Mouse (Mus musculus) thymus, postnatal 36 days (tissue): ENCODE measurements around the gene Bdp1.
"Not testable (repeated sequence)": the region's sequence is repeated elsewhere in the genome, so short reads cannot be mapped to it uniquely, and the experiment has no call there.

Source experiments
- DNase-seq, 2 experiments: peaks; one replicate each; pipeline ENCODE4 v3.0.0; 2022; ENCODE audit warnings: mixed read lengths in 2 of 2

Gene Bdp1

DNA sequence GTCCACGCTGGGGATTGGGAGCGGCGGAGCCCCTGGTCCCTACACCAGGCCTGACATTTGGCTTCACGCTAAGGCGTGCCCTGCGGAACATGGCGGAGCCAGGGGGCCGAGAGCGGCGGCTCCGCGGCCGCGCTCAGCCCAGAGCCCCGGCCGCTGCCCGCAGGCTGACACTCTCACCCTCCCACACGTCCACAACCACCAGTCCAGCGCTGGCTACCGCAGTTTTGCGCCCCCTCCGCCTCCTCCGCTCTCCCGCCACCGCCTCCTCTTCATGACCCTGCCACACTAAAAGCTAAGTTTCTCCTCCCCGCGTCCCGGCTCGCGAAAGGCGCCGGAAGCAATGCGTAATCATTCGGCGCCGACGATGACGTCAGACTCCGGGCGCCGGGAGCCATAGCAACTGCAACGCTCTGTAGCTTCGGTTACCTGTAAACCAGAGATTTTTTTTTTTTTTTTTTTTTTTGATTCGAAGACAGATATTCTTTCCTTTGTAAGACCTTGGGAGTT lies at the start of gene Bdp1:
Gene Bdp1, minus strand, starts transcription at position 323 of the 507 bp plus-strand sequence.
- DNase-seq = peak; percentile 91 to 92

DNA sequence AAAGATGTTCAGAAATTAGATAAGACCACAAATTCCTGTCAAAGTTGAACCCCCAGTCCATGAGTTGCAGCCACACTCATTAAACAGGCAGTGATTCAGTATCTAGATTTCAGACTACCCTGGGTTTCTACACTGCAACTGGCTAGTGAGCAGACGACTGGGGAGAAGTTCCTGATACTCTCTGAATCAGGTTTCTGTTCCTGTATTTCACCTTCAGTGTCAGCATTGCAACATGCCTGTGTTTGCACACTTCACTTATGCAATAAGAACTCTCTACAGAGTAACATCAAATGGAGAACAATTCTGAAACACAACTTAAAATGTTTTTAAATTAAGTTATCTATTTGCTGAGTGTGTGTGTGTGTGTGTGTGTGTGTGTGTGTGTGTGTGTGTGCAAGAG lies 48.8 kb upstream of the Bdp1 start:
- DNase-seq = no peak

DNA sequence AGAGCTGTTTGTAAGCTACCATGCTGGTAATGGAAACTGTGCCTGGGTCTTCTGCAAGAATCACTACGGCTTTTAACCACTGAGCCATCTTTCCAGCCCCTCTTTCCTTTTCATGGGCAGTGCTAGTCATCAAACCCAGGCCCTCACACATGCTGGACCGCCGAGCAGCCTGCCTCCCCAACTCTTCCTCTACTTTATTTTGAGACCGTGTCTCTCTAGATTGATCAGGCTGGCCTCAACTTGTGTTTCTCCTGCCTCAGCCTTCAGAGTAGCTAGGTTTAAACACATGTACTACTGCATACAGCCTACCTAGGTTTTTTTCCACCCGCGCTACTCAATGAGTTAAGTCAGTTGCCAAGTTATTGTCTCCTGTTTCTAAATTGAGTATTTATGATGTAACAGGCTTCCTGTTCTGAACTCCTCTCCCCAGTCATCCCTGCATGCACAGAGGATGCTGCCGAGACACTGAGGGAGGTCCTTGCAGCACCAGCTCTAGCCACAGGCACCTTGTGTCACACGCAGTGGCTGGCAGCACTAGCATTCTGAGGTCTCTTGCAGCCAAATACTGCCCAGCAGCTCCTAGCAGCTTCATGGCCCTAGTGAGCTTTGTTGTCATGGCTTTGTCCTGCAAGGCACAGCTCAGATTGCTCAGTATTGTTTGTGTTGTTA lies 37.9 kb upstream of the Bdp1 start:
- DNase-seq = no peak

DNA sequence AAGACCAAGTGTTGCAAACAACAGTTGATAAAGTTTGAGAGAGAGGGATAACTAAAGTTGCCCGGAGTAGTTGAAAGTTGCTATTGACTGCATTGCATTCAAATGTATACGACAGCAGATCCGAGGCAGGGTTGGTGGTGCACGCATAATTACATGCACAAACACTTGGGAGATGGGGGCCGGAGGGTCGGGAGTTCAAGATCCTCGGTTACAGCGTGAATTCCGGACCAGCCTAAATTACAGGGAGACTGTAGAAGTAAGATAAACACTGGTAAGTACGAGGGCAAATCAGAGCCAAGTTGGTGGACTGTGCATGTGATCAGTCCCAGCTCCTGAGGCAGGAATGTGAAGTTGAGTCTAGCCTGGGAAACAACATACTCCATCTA lies 21.4 kb upstream of the Bdp1 start:
- DNase-seq = no peak

DNA sequence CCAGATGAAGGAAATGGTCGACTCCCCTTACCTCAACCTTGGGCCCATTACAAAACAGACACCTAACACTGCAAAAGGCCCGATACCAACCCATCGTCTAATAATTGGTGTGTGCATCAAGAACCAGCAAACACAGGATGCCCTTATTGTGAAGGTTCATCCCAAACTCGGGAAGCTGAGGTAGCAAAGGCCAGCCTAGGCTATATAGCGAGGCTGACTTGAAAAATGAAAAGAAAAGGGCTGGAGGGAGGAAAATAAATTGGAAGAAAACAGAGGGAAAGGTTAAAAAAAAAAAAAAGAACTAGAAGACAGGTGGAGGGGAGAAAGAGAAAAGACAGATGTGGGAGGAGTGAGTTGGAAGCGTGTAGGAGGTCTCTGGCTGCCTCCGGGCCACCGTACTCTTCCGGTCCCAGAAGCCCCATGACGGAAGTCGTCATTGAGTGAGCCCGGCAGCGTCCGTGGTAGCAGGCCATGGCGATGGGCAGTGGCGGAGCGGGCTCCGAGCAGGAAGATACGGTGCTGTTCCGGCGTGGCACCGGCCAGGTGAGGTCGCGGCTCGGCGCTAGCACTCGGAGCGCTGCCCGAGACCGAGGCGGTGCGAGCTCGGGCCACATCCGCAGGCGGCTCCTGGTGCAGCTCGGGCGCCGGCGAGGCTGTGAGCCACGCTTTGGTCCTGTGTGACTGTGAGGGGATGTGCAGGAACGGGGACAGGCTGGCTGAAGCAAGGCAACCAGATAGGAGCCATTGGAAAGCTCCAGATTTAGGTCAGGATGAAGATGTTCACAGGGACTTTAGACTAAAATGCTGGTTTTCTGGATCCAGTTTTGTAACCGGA lies 20.8 kb upstream of the Bdp1 start, which contains the start of gene Smn1:
Gene Smn1, plus strand, starts transcription at position 430 of the 835 bp plus-strand sequence.
- peak; percentile 88 to 89 for DNase-seq

DNA sequence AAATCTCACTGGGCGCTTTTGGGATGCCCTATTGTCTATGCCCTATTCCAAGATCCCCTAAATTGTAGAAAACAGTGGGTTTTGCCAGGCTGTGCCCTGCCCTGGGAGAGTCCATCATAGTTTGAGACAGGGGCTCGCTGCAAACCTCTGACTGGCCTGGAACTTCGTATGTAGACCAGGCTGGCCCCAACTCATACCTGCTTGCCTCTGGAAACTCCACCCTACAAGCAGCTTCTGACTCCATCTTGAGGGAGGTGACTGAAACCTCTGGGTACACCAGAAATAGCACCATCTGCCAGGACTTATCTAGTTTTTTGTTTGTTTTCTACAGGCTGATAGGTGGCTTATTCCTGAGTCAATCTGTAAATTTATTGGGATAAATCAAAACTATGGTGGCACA lies 20.1 kb upstream of the Bdp1 start:
- no peak for DNase-seq

DNA sequence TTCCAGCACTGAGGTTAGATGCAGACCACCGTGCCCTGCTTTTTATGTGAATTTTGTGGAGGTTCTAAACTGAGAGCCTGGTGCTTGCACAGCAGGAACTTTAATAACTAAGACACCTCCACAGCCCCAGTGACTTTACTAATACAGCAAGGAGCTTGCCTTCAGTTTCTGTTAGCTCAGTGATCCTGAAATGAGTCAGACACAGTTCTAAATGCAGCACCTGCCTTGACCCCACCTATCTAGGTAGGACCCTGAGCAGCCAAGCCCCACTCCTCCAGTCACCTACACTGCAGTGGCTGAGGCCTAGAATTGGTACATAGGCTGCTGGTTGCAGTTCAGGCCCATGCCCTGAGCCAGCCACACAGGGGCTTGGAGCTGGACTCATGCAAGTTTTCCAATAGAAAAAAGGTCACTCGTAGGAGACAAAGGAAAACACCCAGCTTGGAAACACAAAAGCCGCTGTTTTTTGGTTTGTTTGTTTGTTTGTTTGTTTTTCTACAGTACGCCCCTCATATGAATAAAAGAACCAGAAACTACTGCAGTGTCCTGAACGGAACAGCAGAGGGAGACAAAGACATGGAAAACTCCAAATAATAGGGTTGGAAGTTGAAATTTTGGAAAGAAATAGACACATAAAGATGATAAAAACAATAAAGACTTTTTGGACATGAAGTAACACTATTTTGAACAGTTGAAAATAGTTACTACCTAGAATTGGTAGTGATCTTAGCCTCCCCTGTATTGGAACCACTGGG lies 8.5 kb upstream of the Bdp1 start:
- no peak for DNase-seq

DNA sequence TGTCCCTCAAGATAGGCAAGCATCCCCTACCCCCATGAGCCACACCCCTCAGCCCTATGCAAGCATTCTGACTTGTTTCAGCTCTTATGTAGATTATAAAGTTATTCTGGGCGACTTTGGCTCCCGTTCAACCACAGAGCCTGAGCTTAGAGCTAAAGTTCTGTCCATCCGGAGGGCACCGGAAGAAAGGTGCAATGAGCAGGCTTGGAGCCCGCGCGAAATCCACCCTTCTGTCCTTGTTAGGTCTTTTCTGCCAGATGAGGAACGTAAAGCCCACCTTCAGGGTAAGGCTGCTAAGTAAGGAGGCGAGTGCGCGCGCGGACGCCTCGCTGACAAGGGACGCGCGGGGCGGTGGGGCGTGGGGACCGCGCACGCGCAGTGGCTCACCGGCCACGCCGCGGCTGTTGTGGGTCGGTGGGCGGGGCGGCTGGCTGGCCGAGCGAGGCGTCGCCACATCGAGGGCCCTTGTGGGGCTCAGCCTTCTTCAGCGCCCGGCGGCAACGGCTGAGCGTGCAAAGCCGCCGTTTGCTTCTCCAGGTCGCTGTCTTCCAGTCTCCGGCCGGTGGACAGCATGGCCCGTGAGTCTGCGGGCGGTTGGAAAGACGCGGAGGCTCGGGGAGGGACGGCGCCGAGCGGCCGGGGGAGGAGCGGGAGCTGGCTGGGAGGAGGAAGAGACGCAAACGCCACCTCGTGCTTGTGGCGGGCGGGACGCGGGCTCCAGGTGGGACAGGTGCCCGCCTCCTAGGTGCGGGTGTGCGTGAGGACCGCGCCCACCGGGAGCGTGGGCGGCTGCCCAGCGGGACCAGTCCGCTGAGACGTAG lies 4.0 kb upstream of the Bdp1 start, which contains the start of gene Serf1:
Gene Serf1, plus strand, starts transcription at position 361 of the 821 bp plus-strand sequence.
- DNase-seq = peak; percentile 76 to 78

DNA sequence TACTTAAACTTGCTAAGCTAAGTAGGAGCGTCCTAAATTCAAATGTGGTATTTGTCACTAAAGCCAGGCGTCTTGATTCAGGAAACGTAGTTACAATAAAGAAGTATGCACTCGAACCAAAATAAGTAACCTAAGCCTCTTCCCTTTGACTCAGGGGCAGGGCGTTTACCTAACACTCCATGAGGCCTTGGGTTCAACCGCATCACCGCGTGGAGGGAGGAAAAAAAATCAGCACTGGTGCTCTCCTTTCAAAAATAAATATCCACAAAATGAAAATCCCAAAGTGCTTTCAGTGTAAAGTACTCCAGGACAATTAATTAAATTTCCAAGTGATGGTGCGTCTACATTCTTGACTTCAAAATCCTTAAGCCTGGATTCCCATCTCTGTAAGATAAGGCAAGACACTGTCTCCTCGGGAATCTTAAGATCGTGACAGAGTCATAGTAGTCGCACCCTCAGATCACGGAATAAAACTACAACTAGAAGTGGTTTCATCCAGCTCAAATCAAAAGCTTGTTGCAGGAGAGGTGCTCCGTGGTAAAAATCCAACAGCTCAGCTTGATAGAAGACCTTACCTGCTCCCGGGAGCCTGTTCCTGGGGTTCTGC lies 715 bp downstream of the Bdp1 start:
- no peak for DNase-seq

DNA sequence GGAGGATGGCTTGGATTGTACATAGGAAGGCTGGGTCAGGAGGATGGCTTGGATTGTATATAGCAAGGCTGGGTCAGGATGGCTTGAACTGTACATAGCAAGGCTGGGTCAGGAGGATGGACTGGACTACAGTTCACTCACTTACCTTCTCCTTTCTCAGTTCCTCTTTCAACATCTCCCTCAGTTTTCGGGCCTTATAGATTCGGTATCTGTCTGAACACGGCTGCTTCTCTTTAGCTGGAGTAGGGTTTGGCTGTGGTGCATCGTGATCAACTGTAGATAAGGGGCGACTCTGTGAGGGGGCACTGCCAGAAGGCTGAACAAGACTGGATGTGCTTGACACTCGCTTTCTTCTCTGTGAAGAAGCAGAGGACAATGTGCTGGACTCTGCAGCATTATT lies 5.1 kb downstream of the Bdp1 start:
- no peak for DNase-seq

DNA sequence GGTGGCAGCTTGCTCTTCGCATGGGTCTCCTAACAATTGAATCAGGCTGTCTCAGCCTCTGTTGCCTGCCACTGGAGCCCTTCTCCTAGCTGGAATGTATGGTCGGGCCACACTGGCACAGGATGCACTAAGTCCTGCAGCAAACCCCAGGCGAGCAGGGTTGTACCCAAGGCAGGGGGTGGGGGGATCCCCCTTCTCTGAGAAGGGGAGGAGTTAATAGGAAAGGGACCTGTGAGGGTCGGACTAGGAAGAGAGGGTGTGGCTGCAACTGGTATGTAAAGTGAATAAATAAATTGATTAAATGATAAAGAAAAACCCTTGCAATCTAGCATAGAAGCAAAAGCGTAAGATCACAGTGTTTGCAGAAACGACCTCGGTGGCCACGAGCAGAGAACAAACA lies 32.4 kb downstream of the Bdp1 start:
- no peak for DNase-seq

DNA sequence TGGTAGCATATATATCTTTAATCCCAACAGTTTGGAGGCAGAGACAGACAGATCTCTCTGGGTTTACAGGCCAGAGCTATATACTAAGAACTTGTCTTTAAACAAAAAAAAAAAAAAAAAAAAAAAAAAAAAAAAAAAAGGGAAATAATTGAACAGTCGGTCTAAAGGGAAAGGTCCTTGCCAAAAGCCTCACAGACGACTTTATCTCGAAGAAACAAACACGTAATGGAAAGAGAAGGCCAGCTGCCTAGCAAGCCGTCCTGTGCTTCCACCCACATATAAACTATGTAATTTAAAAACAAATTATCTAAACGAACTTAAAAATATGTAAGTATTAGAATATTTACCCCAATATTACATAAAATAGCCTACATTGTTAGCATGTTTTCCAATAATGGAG lies 36.0 kb downstream of the Bdp1 start:
- no peak for DNase-seq

DNA sequence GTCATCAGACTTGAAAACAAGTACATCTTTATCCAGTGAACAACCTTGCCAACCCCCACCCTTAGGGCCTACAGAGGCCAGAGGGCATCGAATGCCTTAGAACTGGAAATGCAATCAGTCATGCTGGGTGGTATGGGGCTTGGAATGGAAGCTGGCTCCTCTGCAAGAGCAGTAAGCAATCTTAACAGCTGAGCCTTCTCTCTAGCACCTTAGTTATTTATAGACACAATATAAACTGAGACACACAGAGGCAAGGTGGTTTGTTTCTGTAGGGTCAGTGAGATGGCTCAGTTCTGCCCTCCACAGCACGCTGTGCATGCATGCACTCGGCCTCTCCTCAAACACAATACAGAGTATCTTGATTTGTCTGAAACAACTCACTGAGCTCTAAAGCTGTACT lies 39.9 kb downstream of the Bdp1 start:
- no peak for DNase-seq

DNA sequence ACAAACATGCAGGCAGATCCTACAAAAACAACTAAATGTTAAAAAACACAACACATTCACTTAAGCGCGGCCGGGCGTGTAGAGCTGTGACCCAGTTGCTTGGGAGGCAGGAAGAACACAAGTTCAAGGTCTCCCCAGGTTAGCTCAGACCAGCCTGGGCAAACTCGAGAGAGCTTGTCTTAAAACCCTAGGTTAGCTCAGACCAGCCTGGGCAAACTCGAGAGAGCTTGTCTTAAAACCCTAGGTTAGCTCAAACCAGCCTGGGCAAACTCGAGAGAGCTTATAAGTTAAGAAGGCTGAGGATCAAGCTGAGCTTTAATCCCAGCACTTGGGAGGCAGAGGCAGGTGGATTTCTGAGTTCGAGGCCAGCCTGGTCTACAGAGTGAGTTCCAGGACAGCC lies 46.1 kb downstream of the Bdp1 start:
- not testable (repeated sequence) for DNase-seq

DNA sequence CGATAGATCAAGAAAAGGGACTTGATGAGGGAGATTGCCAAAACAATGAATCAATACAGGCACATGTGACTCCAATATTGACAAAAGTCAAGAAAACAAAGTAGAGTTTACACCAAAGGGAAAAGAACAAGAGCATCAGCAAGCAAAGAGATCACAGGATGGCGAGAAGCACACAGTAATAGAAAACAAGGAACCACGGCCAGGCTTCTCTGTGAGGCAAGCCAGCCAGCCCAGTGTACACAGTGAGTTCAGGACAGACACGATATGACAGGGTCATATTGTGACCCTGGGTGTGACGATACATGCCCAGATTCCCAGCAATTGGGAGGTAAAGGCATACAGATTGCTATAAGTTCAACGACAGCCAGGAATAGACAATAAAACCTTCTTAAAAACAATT lies 77.9 kb downstream of the Bdp1 start:
- DNase-seq = no peak

DNA sequence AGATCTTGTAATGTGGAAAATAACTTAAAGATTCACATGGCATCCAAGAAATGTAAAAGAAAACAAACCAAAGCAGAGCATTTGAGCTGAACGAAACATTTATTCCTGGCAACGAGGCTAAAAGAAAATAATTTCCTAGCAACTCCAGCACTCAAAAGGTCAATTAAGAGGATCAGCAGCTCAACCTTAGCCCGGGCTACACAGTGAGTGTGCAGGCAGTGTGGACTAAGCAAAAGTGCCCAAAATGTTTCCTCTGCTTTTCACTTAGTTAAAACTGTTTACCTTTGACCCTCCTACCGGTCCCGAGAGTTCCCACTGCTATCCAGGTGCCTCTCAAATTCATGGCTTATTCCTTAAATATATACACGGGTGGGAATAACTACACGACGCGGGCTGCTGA lies 87.0 kb downstream of the Bdp1 start:
- DNase-seq = no peak

DNA sequence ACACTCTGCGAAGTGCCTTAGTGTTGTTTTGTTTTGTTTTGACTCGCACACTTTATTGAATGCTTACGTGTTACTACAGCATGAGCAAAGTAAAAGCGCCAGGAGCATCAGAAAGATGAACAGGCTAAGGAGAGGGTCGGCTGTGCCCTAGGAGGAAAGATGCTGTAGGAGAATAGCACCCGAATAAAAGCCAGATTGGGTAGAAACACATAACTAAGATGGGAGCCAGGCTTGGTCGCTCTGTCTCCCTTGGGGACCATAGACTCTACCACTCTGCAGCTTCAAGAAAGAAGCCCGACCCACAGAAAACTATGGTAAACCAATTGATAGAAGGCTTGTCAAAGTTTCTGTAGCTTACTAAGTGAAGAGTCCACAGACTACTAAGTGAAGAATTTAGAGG lies 87.9 kb downstream of the Bdp1 start:
- no peak for DNase-seq

DNA sequence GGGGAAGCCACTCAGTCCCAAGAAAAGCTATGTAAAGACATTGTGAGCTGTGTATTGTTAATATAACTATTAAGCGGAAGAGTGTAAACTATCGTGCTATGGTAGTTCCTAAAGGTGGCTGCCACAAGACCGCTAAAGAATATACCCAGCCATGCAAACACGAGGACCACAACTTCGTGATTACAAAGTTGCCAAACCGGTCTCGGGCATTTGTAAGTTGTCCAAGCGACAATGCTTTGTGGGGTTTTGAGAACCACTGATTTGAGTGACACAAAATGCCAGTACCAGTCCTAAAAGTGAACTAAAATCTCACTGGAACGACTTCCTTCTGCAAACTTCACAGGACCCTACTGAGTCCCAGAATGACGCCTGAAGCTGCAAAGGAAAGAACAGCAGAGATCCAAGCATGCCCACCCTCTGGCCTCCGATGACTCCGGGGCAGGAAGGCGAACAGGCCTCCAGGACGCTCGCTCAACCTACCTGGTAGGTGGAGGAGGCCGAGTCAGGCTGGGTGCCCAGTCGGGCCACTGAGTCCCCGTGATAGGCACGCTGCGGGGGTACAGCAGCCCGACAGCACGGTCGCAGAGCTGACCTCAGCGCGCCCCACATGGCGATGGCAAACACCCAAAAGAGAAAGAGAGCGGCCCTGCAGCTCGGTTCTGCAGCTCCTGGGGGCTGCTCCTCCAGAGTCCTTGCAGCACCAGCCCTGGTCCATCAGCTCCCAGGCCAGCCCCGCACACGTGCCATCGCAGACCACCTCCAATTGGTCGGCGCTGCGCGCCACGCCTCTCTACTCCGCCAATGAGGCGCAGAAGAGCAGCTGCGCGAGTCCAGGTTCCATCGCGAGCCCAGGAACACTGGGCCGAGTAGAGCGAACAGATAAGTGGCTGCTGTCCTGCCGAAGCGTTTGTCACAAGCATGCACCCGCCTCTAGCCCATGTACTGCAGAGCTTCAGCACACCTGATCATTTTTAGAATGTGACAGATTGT lies 88.7 kb downstream of the Bdp1 start, which contains the start of gene Mccc2:
Gene Mccc2, minus strand, starts transcription at position 734 of the 990 bp plus-strand sequence.
- peak; percentile 51 to 71 for DNase-seq

DNA sequence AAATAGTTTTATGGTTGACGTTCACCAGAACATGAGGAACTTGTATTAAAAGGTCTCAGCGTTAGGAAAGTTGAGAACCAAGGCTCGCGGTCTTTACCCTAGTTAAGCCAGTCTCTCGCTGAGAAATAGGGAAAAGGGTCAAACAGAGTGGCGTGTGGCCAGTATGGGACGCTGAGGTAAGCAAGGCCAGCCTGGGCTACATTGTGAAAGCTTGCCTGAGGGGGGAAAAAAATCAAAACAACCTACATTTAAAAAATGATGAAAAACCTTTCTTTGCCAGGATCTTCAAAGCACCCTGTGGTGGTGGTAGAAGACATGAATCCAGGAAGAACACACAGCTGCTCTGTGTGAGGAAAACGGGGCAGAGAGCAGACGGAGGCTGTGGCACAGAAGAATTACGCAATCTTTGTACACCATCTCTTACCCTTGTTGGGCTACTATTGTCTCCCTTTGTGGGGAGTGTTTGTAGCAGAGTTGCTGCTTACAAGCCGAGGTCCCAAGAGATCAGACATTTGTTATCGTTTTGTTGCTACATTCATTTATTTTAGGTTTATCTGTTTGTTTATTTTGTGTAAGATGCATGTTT lies 97.9 kb downstream of the Bdp1 start:
- no peak for DNase-seq

DNA sequence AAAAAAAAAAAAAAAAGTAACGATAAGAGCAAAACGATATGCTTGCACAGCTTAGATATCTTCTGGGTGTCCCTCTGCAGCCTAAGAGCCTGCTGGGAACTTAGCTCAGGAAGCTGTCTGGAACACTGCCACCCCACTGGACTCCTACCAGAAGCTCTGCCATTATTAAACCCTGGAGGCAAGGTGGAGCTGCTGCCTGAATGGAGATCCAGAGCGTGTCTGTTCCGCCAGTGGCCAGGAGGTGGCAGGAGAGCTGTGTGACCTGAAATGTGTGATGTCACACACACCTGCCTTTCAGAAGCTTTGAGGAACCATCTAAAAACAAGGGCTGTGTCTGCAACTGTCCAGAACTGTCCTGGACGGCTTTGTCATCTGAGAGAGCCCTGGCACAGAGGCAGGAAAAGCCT lies 102.1 kb downstream of the Bdp1 start:
- DNase-seq = peak; percentile 77 to 82
